Mouse (Mus musculus) heart, postnatal 4 days (tissue): ENCODE results near the gene Rsph3a. TPM values are rescaled to one million over a fixed set of nuclear protein-coding genes. Genes with fewer than 3 reads are reported as not detected.

Experiments
- DNase-seq: peaks from one replicate; pipeline ENCODE4 v3.0.0; 2021
- total RNA-seq, 2 experiments: library from RNA; stranded (reverse); gene quantifications; 2 replicates each; pipeline ENCODE4 v1.2.3; 2021

The Rsph3a gene
- 10 to 100 TPM; 41.3 to 44.9 TPM for total RNA-seq

DNA sequence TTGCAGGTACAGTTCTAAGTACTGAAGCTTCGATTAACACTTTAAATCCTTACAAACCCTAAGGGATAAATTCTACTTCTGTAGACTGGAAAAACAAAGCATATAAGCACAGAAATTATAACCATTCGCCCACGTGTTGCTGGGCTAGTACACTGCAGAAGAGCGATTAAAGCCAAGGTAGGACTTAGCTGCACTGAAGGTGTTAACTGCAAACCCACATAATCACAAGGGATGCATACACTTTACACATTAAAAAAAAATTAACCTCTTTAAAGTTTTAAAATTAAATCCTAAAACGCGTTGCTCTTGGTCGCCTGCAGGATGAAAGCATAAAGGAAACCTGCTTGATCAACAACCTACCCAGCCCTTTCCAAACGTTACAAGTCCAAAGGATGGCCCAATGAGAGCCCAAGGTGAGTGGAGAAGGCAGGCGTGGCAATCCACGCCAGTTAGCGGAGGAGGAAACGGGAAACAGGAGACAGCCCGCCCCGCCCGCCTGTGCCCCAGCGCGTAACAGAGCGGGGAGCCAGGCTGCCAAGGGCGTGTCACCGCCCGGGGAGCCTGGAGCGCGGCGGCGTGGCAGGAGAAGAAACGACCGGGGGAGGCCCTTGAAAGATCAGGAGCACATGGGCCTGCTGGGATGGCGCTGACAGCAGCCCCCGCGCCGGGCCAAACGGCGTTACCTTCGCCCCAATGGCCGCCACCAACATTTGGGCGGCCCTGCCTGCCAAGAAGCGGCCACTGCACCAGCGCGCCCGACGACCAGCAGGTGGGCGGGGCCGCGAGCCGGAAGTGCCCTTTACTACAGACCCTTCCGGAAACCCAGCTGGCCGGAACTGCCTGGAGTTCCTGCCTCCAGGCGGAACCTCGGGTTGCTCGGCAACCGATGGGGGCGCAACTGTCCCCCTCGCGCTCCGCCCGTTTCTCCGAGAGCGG, at the start of gene Rsph3a:
TSS of gene Rsph3a (plus strand) at position 498 of the 936 bp plus-strand sequence.
- peak; percentile 89 for DNase-seq

DNA sequence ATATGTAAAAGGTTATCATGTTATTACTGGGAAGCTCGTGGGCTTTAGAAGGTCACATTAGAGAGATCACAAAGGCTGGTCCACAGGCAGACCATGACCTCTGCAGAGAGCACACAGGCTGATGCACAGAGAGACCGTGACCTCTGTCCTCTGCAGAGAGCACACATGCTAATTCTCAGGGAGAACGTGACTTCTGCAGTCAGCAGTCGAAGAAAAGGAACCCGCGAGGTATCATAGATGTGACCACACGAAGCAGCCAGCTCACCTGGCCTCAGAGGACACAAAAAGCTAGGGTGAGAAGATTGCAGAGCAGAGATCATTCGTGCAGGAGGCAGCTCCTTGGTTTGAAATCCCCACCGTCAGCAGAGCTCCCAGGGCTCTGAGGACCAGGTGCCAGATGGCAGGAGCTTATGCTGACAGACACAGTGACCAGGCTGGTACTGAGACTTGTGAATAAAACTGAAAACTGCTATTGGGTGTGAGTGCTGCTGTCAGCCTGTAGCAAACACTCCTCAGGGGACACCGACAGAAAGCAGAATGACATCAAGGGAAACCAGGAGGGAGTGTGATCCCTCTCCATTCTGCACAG, 49.3 kb upstream of the Rsph3a start:
- no peak for DNase-seq

- DNase-seq = no peak
These were observed 48.3 kb upstream of the Rsph3a start for GRCm38 (mm10) chr17:7897120-7897519.

- DNase-seq = no peak
These were observed 47.7 kb upstream of the Rsph3a start for GRCm38 (mm10) chr17:7897756-7898155.

- peak; percentile 26 for DNase-seq
These were observed 46.2 kb upstream of the Rsph3a start for GRCm38 (mm10) chr17:7899233-7899632.

GRCm38 (mm10) chr17:7899961-7900360, 45.5 kb upstream of the Rsph3a start:
- DNase-seq = peak; percentile 3

DNA sequence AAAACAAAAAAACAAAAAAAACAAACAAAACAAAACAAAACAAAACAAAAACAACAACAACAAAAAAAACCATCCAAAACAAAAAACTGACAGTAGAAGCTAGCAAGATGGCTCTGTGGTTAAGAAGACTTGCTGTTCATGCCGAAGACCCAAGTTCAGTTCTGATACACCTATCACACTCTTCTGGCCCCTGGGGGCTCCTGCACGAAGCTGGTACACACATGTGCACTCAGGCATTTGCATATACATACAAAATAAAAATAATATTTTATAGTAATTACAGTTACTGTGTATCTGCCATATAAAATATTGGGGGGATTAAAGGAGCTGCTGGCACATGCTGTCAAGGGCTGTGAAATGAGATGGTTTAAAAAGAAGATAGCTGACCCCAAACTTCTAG, 43.9 kb upstream of the Rsph3a start:
- DNase-seq = no peak

GRCm38 (mm10) chr17:7902362-7902761, 43.1 kb upstream of the Rsph3a start:
- peak; percentile 21 for DNase-seq

- DNase-seq = no peak
These were observed 40.4 kb upstream of the Rsph3a start for GRCm38 (mm10) chr17:7904992-7905391.

- DNase-seq = peak; percentile 1
These were observed 39.3 kb upstream of the Rsph3a start for GRCm38 (mm10) chr17:7905936-7906685.

GRCm38 (mm10) chr17:7914596-7915227, 30.7 kb upstream of the Rsph3a start:
- no peak for DNase-seq

DNA sequence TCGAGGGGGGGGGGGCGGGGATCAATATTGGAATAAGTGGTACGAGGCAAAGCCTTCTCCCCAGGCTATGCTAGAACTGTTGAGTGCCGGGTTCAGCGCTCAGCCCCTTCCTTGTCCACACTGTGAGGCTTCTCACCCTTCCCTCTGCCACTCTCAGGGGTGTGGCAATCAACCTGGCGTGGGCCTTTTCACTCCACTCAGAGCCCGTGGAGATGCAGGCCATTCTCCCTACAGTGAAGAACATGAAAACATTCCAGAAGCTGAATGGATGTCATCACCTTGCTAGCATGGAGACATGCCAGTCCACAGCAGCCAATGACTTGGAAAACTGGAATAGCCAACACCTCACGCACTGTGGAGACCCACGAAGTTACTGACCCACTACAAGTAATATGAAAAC, 29.6 kb upstream of the Rsph3a start:
- no peak for DNase-seq

DNA sequence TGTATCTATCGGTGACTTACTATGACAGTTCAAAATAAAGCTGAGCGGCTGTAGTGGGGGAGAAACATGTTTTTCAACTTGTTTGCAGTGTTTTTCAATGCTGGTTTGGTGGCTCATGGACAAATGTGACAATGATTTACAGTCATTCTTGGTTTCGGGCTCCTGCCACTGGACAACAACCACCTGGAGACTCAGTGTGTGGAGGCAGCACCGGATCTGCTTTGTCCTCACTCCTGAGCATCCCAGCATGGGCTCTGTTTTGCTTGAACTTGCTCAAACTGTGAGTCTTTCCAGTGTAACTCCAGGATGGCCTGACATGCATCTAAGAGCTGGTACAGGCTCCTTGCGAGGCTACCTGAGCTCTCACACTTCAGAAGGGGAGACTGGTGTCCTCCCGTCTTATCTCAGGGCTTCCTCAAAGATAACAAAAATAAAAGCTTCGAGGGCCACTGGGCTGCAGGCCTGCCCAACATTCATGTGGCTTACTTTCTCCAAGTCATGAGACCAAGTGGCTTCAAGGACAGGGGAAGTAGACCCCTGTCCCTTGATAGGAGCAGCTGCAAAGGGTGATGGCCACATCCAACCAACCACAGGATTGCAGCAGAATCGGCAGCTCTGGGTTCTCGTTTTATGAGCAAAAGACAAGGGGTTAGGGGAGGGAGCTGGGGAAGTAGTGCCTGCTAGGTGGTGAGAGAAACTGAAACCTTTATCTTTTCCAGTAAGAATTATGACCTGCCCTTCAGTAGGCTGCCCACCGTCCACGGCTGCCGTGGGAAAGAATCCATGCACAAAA, 28.4 kb upstream of the Rsph3a start:
- DNase-seq = no peak

DNA sequence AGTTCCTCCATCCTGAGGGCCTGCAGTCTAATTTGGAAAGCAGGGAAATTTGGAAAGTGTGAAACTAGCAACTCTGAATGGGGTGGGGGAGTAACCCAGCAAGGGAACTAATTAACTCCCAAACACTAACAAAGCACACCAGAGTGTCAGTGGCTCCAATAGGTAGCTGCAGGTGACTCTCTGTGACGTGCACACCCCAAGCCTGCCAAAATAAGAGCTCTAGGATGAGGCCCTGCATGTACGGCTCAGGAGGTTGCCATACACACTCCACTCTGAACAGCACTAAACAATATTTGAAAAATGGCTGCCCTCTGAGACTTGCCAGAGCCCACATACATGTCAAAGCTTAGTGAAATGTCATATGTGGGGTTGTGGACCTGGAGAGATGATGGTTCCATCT, 27.1 kb upstream of the Rsph3a start:
- no peak for DNase-seq

DNA sequence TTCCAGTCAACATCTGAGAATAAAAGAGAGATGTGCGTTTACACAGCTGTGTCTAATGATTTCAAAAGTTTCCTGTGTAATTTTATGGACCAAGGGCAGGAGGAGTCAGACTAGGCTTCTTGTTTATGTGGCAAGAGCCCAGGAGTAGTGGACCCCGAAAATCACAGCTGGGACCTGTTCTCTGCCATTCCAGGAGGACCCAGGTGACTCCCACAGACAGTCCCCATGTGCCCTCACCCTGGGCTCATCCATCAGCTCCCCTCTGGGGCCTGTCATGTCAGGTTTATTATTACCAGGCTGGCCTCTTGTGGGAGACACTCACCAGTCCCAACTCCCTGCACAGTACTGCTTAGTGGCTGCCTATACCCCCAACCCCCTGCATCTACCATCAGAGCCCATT, 26.2 kb upstream of the Rsph3a start:
- DNase-seq = no peak

GRCm38 (mm10) chr17:7922564-7922963, 22.9 kb upstream of the Rsph3a start:
- no peak for DNase-seq

- DNase-seq = no peak
These were observed 21.2 kb upstream of the Rsph3a start for GRCm38 (mm10) chr17:7924185-7924725.

- no peak for DNase-seq
These were observed 19.8 kb upstream of the Rsph3a start, which contains the start of gene Tagap for GRCm38 (mm10) chr17:7925413-7926160. Gene Tagap, plus strand, starts transcription at chr17:7926000.

GRCm38 (mm10) chr17:7927582-7928535, 17.6 kb upstream of the Rsph3a start:
- peak; percentile 74 for DNase-seq
